24 mouse cellular contexts compared by ENCODE assay signal in genomic region chr5:147031281-147031680, GRCm38 (mm10). TPM values are rescaled to one million over a fixed set of nuclear protein-coding genes. Genes with fewer than 3 reads are reported as not detected.
DNase-seq lines count a peak whose midpoint lies in the region; ATAC-seq and TF ChIP-seq lines count a peak whose summit lies in the region.
"Had no signal": no experiment of that assay in that cellular context is flagged by ENCODE, and none has a peak within 500 bp of the region (broad histone marks: within the 10 kb centered on the region; RNA-seq: fewer than 3 reads in every experiment).

No protein-coding gene starts in this region.

- H3K9ac ChIP-seq in intestine, postnatal 0 days (ENCODE audit: low read depth, low read length) = no peak overlapping the region
- no peak overlapping the region for H3K9ac ChIP-seq in intestine, embryonic 15.5 days
- no peak overlapping the region for H3K9ac ChIP-seq in lung, embryonic 16.5 days (ENCODE audit: low read length)
- no peak overlapping the region for H3K9ac ChIP-seq in stomach, embryonic 15.5 days
- H3K9ac ChIP-seq: forebrain, embryonic 15.5 days; heart, embryonic 13.5 days; hindbrain, embryonic 14.5 days; limb, embryonic 12.5 days; midbrain, embryonic 12.5 days; neural tube, embryonic 15.5 days had no signal

- no peak overlapping the region for H3K4me2 ChIP-seq in intestine, postnatal 0 days (replicated peaks; ENCODE audit: low read depth)
- H3K4me2 ChIP-seq in intestine, embryonic 15.5 days (replicated peaks) = no peak overlapping the region
- no peak overlapping the region for H3K4me2 ChIP-seq in lung, embryonic 16.5 days (ENCODE audit: low read depth, low read length)
- no peak overlapping the region for H3K4me2 ChIP-seq in stomach, embryonic 15.5 days
- H3K4me2 ChIP-seq: forebrain, embryonic 15.5 days; heart, embryonic 13.5 days; hindbrain, embryonic 14.5 days; limb, embryonic 12.5 days; liver, embryonic 11.5 days; midbrain, embryonic 12.5 days; neural tube, embryonic 15.5 days had no signal

- H3K36me3 ChIP-seq in intestine, postnatal 0 days (ENCODE audit: control insufficient read depth, insufficient read depth) = peaks cover 66% of the 10 kb centered on the region
- peaks cover 15% of the 10 kb centered on the region; the same call in 1 of the 2 replicates for H3K36me3 ChIP-seq in intestine, embryonic 15.5 days
- H3K36me3 ChIP-seq in lung, embryonic 16.5 days (ENCODE audit: control insufficient read depth, insufficient read depth, low read length) = peaks cover 33% of the 10 kb centered on the region
- H3K36me3 ChIP-seq in stomach, embryonic 15.5 days = peaks cover 30% of the 10 kb centered on the region
- H3K36me3 ChIP-seq: midbrain, embryonic 12.5 days had no signal

- H3K27me3 ChIP-seq in intestine, postnatal 0 days (replicated peaks; ENCODE audit: control insufficient read depth, insufficient read depth, low read length) = no peaks in the 10 kb centered on the region
- H3K27me3 ChIP-seq in intestine, embryonic 15.5 days (replicated peaks) = no peaks in the 10 kb centered on the region
- no peaks in the 10 kb centered on the region for H3K27me3 ChIP-seq in lung, embryonic 16.5 days (ENCODE audit: control insufficient read depth, insufficient read depth, low read depth, low read length)
- no peaks in the 10 kb centered on the region for H3K27me3 ChIP-seq in stomach, embryonic 15.5 days (replicated peaks)
- H3K27me3 ChIP-seq: forebrain, embryonic 15.5 days; heart, embryonic 13.5 days; limb, embryonic 12.5 days; midbrain, embryonic 12.5 days; neural tube, embryonic 15.5 days had no signal

- 78% methylated on average over 14 of the region's 14 CpGs for WGBS in intestine, postnatal 0 days
- 79% methylated on average over 14 of the region's 14 CpGs for WGBS in intestine, embryonic 15.5 days
- 79% methylated on average over 14 of the region's 14 CpGs for WGBS in lung, embryonic 16.5 days
- 80% methylated on average over 14 of the region's 14 CpGs for WGBS in stomach, embryonic 15.5 days

- intact Hi-C loops in gastrocnemius, adult 2 months (cut with DNase I) = no loop called here

- no peak for TF ChIP-seq CTCF in gastrocnemius, adult 2 months (IDR thresholded peaks at IDR 0.05)
- TF ChIP-seq CTCF in intestine, postnatal 0 days (IDR thresholded peaks at IDR 0.05; ENCODE audit: low read depth) = no peak

- no peak for ATAC-seq in intestine, postnatal 0 days
- ATAC-seq in intestine, embryonic 15.5 days = no peak
- no peak for ATAC-seq in lung, embryonic 16.5 days (ENCODE audit: low read depth)
- no peak for ATAC-seq in stomach, embryonic 15.5 days (ENCODE audit: insufficient read depth, low FRiP score, low read depth)
- ATAC-seq: forebrain, embryonic 15.5 days had no signal

- peak overlapping the region; percentile 48; the same call in 1 of the 2 replicates for H3K27ac ChIP-seq in gastrocnemius, adult 2 months
- H3K27ac ChIP-seq in intestine, postnatal 0 days (ENCODE audit: low read depth, low read length) = peak overlapping the region; percentile 50
- H3K27ac ChIP-seq in intestine, embryonic 15.5 days = no peak overlapping the region
- H3K27ac ChIP-seq in lung, embryonic 16.5 days (ENCODE audit: low read length) = peak overlapping the region; percentile 41
- 0 out of 2 replicates have a peak overlapping the region, but pooled peaks have one; percentile 4 for H3K27ac ChIP-seq in stomach, embryonic 15.5 days
- H3K27ac ChIP-seq: forebrain, embryonic 15.5 days; heart, embryonic 13.5 days; hindbrain, embryonic 14.5 days; limb, embryonic 12.5 days; midbrain, embryonic 12.5 days; neural tube, embryonic 15.5 days had no signal

- H3K4me3 ChIP-seq in gastrocnemius, adult 2 months = no peak overlapping the region
- H3K4me3 ChIP-seq in intestine, postnatal 0 days (ENCODE audit: low read depth, low read length) = no peak overlapping the region
- no peak overlapping the region for H3K4me3 ChIP-seq in intestine, embryonic 15.5 days (replicated peaks)
- no peak overlapping the region for H3K4me3 ChIP-seq in lung, embryonic 16.5 days (ENCODE audit: low read length)
- no peak overlapping the region for H3K4me3 ChIP-seq in stomach, embryonic 15.5 days (replicated peaks)
- H3K4me3 ChIP-seq: embryonic facial prominence, embryonic 10.5 days; forebrain, embryonic 15.5 days; heart, embryonic 13.5 days; limb, embryonic 12.5 days; midbrain, embryonic 12.5 days; neural tube, embryonic 15.5 days had no signal

- DNase-seq in gastrocnemius, adult 2 months = no peak
- no peak for DNase-seq in gastrocnemius, postnatal 25 days
- no peak for DNase-seq in lung, adult 18-20 months
- no peak for DNase-seq in left cerebral cortex, adult 18-20 months (ENCODE audit: low spot score in 2 of 2)
- DNase-seq: adrenal gland, postnatal 36 days; cerebellum, adult 18-20 months; gastrocnemius, postnatal 14 days; heart, postnatal 4 days; layer of hippocampus, adult 9-11 months; lung, adult 2 months; right cerebral cortex, adult 18-20 months; right cerebral cortex, postnatal 4 days had no signal

- H3K4me1 ChIP-seq in intestine, postnatal 0 days (replicated peaks; ENCODE audit: control insufficient read depth, insufficient read depth, low read length) = no peaks in the 10 kb centered on the region
- H3K4me1 ChIP-seq in intestine, embryonic 15.5 days (replicated peaks) = no peaks in the 10 kb centered on the region
- H3K4me1 ChIP-seq in lung, embryonic 16.5 days (replicated peaks; ENCODE audit: control insufficient read depth, insufficient read depth, low read length) = peaks cover 9% of the 10 kb centered on the region
- H3K4me1 ChIP-seq in stomach, embryonic 15.5 days = no peaks in the 10 kb centered on the region
- H3K4me1 ChIP-seq: forebrain, embryonic 15.5 days; limb, embryonic 12.5 days; neural tube, embryonic 15.5 days had no signal

- no peaks in the 10 kb centered on the region for H3K9me3 ChIP-seq in intestine, postnatal 0 days (ENCODE audit: control insufficient read depth)
- H3K9me3 ChIP-seq in intestine, embryonic 15.5 days = no peaks in the 10 kb centered on the region
- H3K9me3 ChIP-seq in lung, embryonic 16.5 days (ENCODE audit: control insufficient read depth, low read length) = no peaks in the 10 kb centered on the region
- no peaks in the 10 kb centered on the region for H3K9me3 ChIP-seq in stomach, embryonic 15.5 days
- H3K9me3 ChIP-seq: embryonic facial prominence, embryonic 10.5 days; forebrain, embryonic 15.5 days; heart, embryonic 13.5 days; limb, embryonic 12.5 days; midbrain, embryonic 12.5 days; neural tube, embryonic 15.5 days had no signal

RNA-seq across cellular contexts. Expression of gene Lnx2, which starts 45.1 kb away (rescaled TPM):
- 1 to 10 TPM; 3.3 to 3.4 TPM for total RNA-seq in gastrocnemius, adult 2 months (2021)
- 1 to 10 TPM; 2.0 to 2.3 TPM for total RNA-seq in gastrocnemius, postnatal 25 days (2021)
- 9.7 and 10.2 TPM in 2 replicates for polyA plus RNA-seq in intestine, postnatal 0 days (2015; fragmentation: Nextera tagmentation; extraction: Ambion mirVana)
- polyA plus RNA-seq in intestine, embryonic 15.5 days (2015; fragmentation: Nextera tagmentation; extraction: Ambion mirVana) = 13.3 and 15.0 TPM in 2 replicates
- 19.7 and 19.8 TPM in 2 replicates for polyA plus RNA-seq in lung, embryonic 16.5 days (2015; fragmentation: Nextera tagmentation; extraction: Ambion mirVana)
- 16.3 and 19.4 TPM in 2 replicates for polyA plus RNA-seq in stomach, embryonic 15.5 days (2015; fragmentation: Nextera tagmentation; extraction: Ambion mirVana)
- total RNA-seq in left cerebral cortex, adult 18-20 months (2021) = 1 to 10 TPM; 4.9 to 5.0 TPM

RNA-seq across cellular contexts. Expression of gene Polr1d, which starts 45.6 kb away (rescaled TPM):
- total RNA-seq in gastrocnemius, adult 2 months (2021) = 10 to 100 TPM; 83.4 to 85.5 TPM
- 10 to 100 TPM; 85.3 to 87.5 TPM for total RNA-seq in gastrocnemius, postnatal 25 days (2021)
- polyA plus RNA-seq in intestine, postnatal 0 days (2015; fragmentation: Nextera tagmentation; extraction: Ambion mirVana) = 116 and 118 TPM in 2 replicates
- 151 and 155 TPM in 2 replicates for polyA plus RNA-seq in intestine, embryonic 15.5 days (2015; fragmentation: Nextera tagmentation; extraction: Ambion mirVana)
- 118 and 120 TPM in 2 replicates for polyA plus RNA-seq in lung, embryonic 16.5 days (2015; fragmentation: Nextera tagmentation; extraction: Ambion mirVana)
- 140 and 146 TPM in 2 replicates for polyA plus RNA-seq in stomach, embryonic 15.5 days (2015; fragmentation: Nextera tagmentation; extraction: Ambion mirVana)
- 10 to 100 TPM; 69.7 to 73.5 TPM for total RNA-seq in left cerebral cortex, adult 18-20 months (2021)
